ENCODE assay signal across 19 mouse cellular contexts in the genomic region with DNA sequence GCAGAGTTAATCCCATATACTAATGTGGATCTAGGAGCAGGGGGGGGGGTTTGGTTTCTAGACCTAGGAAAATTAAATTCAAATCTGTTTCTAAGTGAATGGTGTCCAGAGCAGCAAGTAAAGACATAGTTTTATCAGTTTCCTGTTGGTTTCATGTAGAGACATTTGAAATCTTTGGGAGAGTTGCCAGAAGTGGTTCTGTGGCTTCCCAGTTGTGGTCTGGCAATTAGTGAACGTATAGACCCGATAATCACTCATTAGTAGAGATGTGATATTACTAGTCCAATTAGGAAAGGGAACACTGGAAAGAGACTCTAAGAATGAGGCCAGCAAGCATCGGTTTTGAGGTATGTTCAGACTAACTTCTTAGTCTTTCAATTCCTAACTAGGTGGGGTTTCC.
DNase-seq lines count a peak whose midpoint lies in the region; ATAC-seq and TF ChIP-seq lines count a peak whose summit lies in the region.
"Had no signal": no experiment of that assay in that cellular context is flagged by ENCODE, and none has a peak within 500 bp of the region (broad histone marks: within the 10 kb centered on the region; RNA-seq: fewer than 3 reads in every experiment).

No protein-coding gene starts in this region.

- H3K4me3 ChIP-seq in forebrain, embryonic 13.5 days, result no peak overlapping the region
- no peak overlapping the region for H3K4me3 ChIP-seq in forebrain, embryonic 10.5 days
- no peak overlapping the region for H3K4me3 ChIP-seq in neural tube, embryonic 13.5 days
- H3K4me3 ChIP-seq in MEL (ENCODE audit: control insufficient read depth in 1 of 2, insufficient read depth in 1 of 2, low read depth in 2 of 2, low read length in 2 of 2), result no peak overlapping the region
- H3K4me3 ChIP-seq: embryonic facial prominence, embryonic 10.5 days; embryonic facial prominence, embryonic 12.5 days had no signal

- no peak overlapping the region for H3K4me2 ChIP-seq in forebrain, embryonic 13.5 days
- H3K4me2 ChIP-seq in neural tube, embryonic 13.5 days, result no peak overlapping the region
- H3K4me2 ChIP-seq: embryonic facial prominence, embryonic 12.5 days had no signal

- TF ChIP-seq CTCF in MEL (IDR thresholded peaks at IDR 0.05 in 2 of 3, conservative IDR thresholded peaks at IDR 0.05 in 1 of 3; ENCODE audit: control insufficient read depth in 1 of 3, insufficient read depth in 1 of 3, low read depth in 2 of 3, low read length in 3 of 3, poor library complexity in 1 of 3, severe bottlenecking in 1 of 3), result no peak
- no peak for TF ChIP-seq CTCF in brain, embryonic 14.5 days (IDR thresholded peaks at IDR 0.05; ENCODE audit: borderline replicate concordance, extremely low read depth, insufficient read depth, insufficient read length)

- H3K9me3 ChIP-seq in forebrain, embryonic 13.5 days (replicated peaks), result no peaks in the 10 kb centered on the region
- no peaks in the 10 kb centered on the region for H3K9me3 ChIP-seq in forebrain, embryonic 10.5 days
- no peaks in the 10 kb centered on the region for H3K9me3 ChIP-seq in neural tube, embryonic 13.5 days
- no peaks in the 10 kb centered on the region for H3K9me3 ChIP-seq in MEL (replicated peaks; ENCODE audit: insufficient read depth, low read length)
- H3K9me3 ChIP-seq: embryonic facial prominence, embryonic 10.5 days; embryonic facial prominence, embryonic 12.5 days had no signal

- 0 out of 2 replicates have a peak, but pooled peaks cover 2% of the 10 kb centered on the region for H3K4me1 ChIP-seq in forebrain, embryonic 13.5 days
- no peaks in the 10 kb centered on the region for H3K4me1 ChIP-seq in forebrain, embryonic 10.5 days
- H3K4me1 ChIP-seq in neural tube, embryonic 13.5 days (replicated peaks), result peaks cover 7% of the 10 kb centered on the region; the same call in 1 of the 2 replicates
- no peaks in the 10 kb centered on the region for H3K4me1 ChIP-seq in MEL (ENCODE audit: control insufficient read depth in 1 of 2, insufficient read depth in 2 of 2, low read length in 2 of 2)
- H3K4me1 ChIP-seq: embryonic facial prominence, embryonic 10.5 days; embryonic facial prominence, embryonic 12.5 days had no signal

- no peak for DNase-seq in forebrain, embryonic 10.5 days (ENCODE audit: extremely low spot score, low spot score)
- DNase-seq in neural tube, embryonic 10.5 days (ENCODE audit: extremely low spot score, low spot score), result no peak
- DNase-seq in MEL (ENCODE audit: low read depth, low spot score), result peak; percentile 47
- peak; percentile 45 for DNase-seq in brain, embryonic 14.5 days (ENCODE audit: low read depth)
- DNase-seq in adrenal gland, adult 2 months, result no peak
- DNase-seq: adrenal gland, postnatal 10 days; adrenal gland, postnatal 25 days; cerebellum, adult 11-12 months; cerebellum, adult 2 months; cerebellum, adult 9-10 months; cerebellum, postnatal 10 days; cerebellum, postnatal 25 days; forebrain, postnatal 0 days had no signal

- TF ChIP-seq EP300 in MEL (IDR thresholded peaks at IDR 0.05; ENCODE audit: low read depth in 1 of 2, low read length in 2 of 2), result peak; percentile 51 to 59; a peak in 3 of 4 replicates

- TF ChIP-seq POLR2A in MEL (IDR thresholded peaks at IDR 0.05; ENCODE audit: control insufficient read depth in 1 of 2, insufficient read depth in 1 of 2, low read depth in 1 of 2, low read length in 2 of 2, poor library complexity in 1 of 2), result no peak
- TF ChIP-seq POLR2A in brain, embryonic 14.5 days (IDR thresholded peaks at IDR 0.05; ENCODE audit: borderline replicate concordance, extremely low read depth, insufficient read depth, insufficient read length, poor library complexity, severe bottlenecking), result no peak

- WGBS in forebrain, embryonic 13.5 days, result 36% methylated on average over 3 of the region's 3 CpGs
- 87% methylated on average over 3 of the region's 3 CpGs for WGBS in forebrain, embryonic 10.5 days
- 68% methylated on average over 3 of the region's 3 CpGs for WGBS in neural tube, embryonic 13.5 days

- no peak overlapping the region for H3K27ac ChIP-seq in forebrain, embryonic 13.5 days
- H3K27ac ChIP-seq in forebrain, embryonic 10.5 days, result no peak overlapping the region
- H3K27ac ChIP-seq in neural tube, embryonic 13.5 days (replicated peaks), result 0 out of 2 replicates have a peak overlapping the region, but pooled peaks have one; percentile 23
- H3K27ac ChIP-seq in MEL (ENCODE audit: control insufficient read depth, low read depth, low read length), result no peak overlapping the region
- H3K27ac ChIP-seq: embryonic facial prominence, embryonic 10.5 days; embryonic facial prominence, embryonic 12.5 days had no signal

- no peaks in the 10 kb centered on the region for H3K79me2 ChIP-seq in MEL (ENCODE audit: control insufficient read depth, insufficient read depth, low read length, poor library complexity)

- peak; percentile 13; the same call in 1 of the 2 replicates for ATAC-seq in forebrain, embryonic 13.5 days
- ATAC-seq in neural tube, embryonic 13.5 days (ENCODE audit: low read depth), result no peak
- ATAC-seq: activated CD4-positive, CD25-positive, alpha-beta regulatory T cell, adult 4 months; forebrain, postnatal 0 days; Patski had no signal

- no peaks in the 10 kb centered on the region for H3K27me3 ChIP-seq in forebrain, embryonic 13.5 days
- H3K27me3 ChIP-seq in forebrain, embryonic 10.5 days (ENCODE audit: poor library complexity, severe bottlenecking), result no peaks in the 10 kb centered on the region
- no peaks in the 10 kb centered on the region for H3K27me3 ChIP-seq in neural tube, embryonic 13.5 days
- H3K27me3 ChIP-seq in MEL (ENCODE audit: control insufficient read depth in 1 of 2, insufficient read depth in 2 of 2, low read length in 2 of 2), result no peaks in the 10 kb centered on the region
- H3K27me3 ChIP-seq: embryonic facial prominence, embryonic 12.5 days; Patski had no signal

- H3K9ac ChIP-seq in forebrain, embryonic 13.5 days, result no peak overlapping the region
- no peak overlapping the region for H3K9ac ChIP-seq in neural tube, embryonic 13.5 days
- no peak overlapping the region for H3K9ac ChIP-seq in MEL (ENCODE audit: control insufficient read depth, low read depth, low read length, poor library complexity, severe bottlenecking)
- H3K9ac ChIP-seq: embryonic facial prominence, embryonic 12.5 days; forebrain, postnatal 0 days had no signal

- H3K36me3 ChIP-seq in forebrain, embryonic 13.5 days (ENCODE audit: poor library complexity, severe bottlenecking), result no peaks in the 10 kb centered on the region
- H3K36me3 ChIP-seq in forebrain, embryonic 10.5 days (replicated peaks), result no peaks in the 10 kb centered on the region
- no peaks in the 10 kb centered on the region for H3K36me3 ChIP-seq in neural tube, embryonic 13.5 days
- H3K36me3 ChIP-seq in MEL (ENCODE audit: control insufficient read depth in 1 of 2, insufficient read depth in 2 of 2, low read length in 2 of 2), result no peaks in the 10 kb centered on the region
- H3K36me3 ChIP-seq: embryonic facial prominence, embryonic 10.5 days; embryonic facial prominence, embryonic 12.5 days had no signal

- no peak for TF ChIP-seq RAD21 in MEL (IDR thresholded peaks at IDR 0.05; ENCODE audit: low read depth, low read length)

TF ChIP-seq in MEL, 35 proteins besides CTCF, POLR2A, EP300 and RAD21:
- peak; percentile 86 for TF ChIP-seq RCOR1 (IDR thresholded peaks at IDR 0.05; ENCODE audit: low read depth, low read length)
- no peak for TF ChIP-seq MYC (IDR thresholded peaks at IDR 0.05; ENCODE audit: low read depth, low read length)
- no peak for TF ChIP-seq USF2 (IDR thresholded peaks at IDR 0.05; ENCODE audit: borderline replicate concordance in 1 of 2, insufficient read depth in 1 of 2, low read depth in 1 of 2, low read length in 2 of 2)
- TF ChIP-seq CHD2 (IDR thresholded peaks at IDR 0.05; ENCODE audit: low read length), result no peak
- TF ChIP-seq TCF12 (IDR thresholded peaks at IDR 0.05; ENCODE audit: low read depth, low read length), result peak; percentile 27; the same call in 1 of the 2 replicates
TF ChIP-seq in MEL: peak in this region for 2.

Comparison
In these comparisons a context has a peak if more than half of its experiments do, and no peak if none do; other contexts are left out.
1. DNase-seq: peak in MEL (single experiment) and brain, embryonic 14.5 days (single experiment); none in forebrain, embryonic 10.5 days (single experiment), neural tube, embryonic 10.5 days (single experiment) and adrenal gland, adult 2 months (single experiment).